Mouse (Mus musculus) embryonic facial prominence, embryonic 12.5 days (tissue): ENCODE data around the gene Galnt16. TPM values are rescaled to one million over a fixed set of nuclear protein-coding genes. Genes with fewer than 3 reads are reported as not detected.

ENCODE experiments used
- ATAC-seq: fragments of 200-750 bp; cut with Nextera tagmentation; 2 replicates; pipeline ENCODE4 v1.8.0; 2017; ENCODE audit not compliant: insufficient number of reproducible peaks, insufficient read depth, low FRiP score, low TSS enrichment
- H3K27ac ChIP-seq: fragments of 300-500 bp; sonication (generic); 2 replicates; pipeline ENCODE4 v1.5.1; 2016; ENCODE audit warnings: mild to moderate bottlenecking
- H3K27me3 ChIP-seq: fragments of 300-500 bp; sonication (generic); 2 replicates; pipeline ENCODE4 v1.6.1; 2016; ENCODE audit warnings: mild to moderate bottlenecking, moderate library complexity
- H3K36me3 ChIP-seq: fragments of 300-500 bp; sonication (generic); 2 replicates; pipeline ENCODE4 v1.6.1; 2016; ENCODE audit warnings: mild to moderate bottlenecking
- H3K4me1 ChIP-seq: fragments of 300-500 bp; sonication (generic); 2 replicates; pipeline ENCODE4 v1.6.1; 2016
- H3K4me2 ChIP-seq: fragments of 300-500 bp; sonication (generic); replicated peaks from 2 replicates; pipeline ENCODE4 v1.6.1; 2016; ENCODE audit warnings: mild to moderate bottlenecking, moderate library complexity
- H3K4me3 ChIP-seq: fragments of 300-500 bp; sonication (generic); 2 replicates; pipeline ENCODE4 v1.5.1; 2016; ENCODE audit warnings: mild to moderate bottlenecking
- H3K9ac ChIP-seq: fragments of 300-500 bp; sonication (generic); 2 replicates; pipeline ENCODE4 v1.6.1; 2016; ENCODE audit warnings: mild to moderate bottlenecking, moderate library complexity
- H3K9me3 ChIP-seq: fragments of 300-500 bp; sonication (generic); 2 replicates; pipeline ENCODE4 v1.6.1; 2016; ENCODE audit warnings: mild to moderate bottlenecking, moderate library complexity
- WGBS: fragments of 180-500 bp; shearing (Covaris S2); methylation state at CpG from one replicate; pipeline ENCODE4 v1.1.7; 2016; 5-methylcytosine and 5-hydroxymethylcytosine counted together
- polyA plus RNA-seq: library from polyadenylated mRNA; unstranded; fragments of >200 nt; fragmentation: Nextera tagmentation; extraction: Ambion mirVana; gene quantifications from 2 replicates; pipeline ENCODE4 v1.2.1, GENCODE M21; 2016

Galnt16 gene
- polyA plus RNA-seq, 1 experiment from 2014 or later: 14.7 TPM

DNA sequence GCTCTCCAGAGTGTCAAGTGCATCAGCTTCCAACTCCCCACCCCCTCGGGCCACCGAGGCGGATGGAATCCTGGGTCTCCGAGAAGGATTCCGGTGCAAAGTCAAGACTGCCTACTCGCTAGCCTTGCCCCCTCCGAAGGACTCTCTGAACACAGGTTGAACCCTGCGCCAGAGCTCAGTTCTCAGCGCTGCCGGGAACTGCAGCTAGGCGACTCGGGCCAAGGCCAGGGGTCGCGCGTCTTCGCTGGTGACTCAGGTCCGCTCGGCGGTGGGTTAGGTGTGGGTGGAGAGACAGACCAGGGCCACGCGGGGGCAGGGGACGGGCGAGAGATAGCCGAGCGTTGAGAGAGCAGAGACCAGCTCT lies 298 bp downstream of the Galnt16 start:
- whole genome bisulfite sequencing: under 1% methylated on average over 25 of the region's 25 CpGs
- Histone ChIP-seq H3K4me2 (peak overlapping the region; percentile 90), H3K9me3 (no peaks in the 10 kb centered on the region), H3K27ac (no peak overlapping the region), H3K4me3 (peak overlapping the region; percentile 72), H3K27me3 (peaks cover 39% of the 10 kb centered on the region), H3K4me1 (peaks cover 7% of the 10 kb centered on the region), H3K9ac (peak overlapping the region; percentile 61), H3K36me3 (no peaks in the 10 kb centered on the region)
- peak; percentile 43 for ATAC-seq

DNA sequence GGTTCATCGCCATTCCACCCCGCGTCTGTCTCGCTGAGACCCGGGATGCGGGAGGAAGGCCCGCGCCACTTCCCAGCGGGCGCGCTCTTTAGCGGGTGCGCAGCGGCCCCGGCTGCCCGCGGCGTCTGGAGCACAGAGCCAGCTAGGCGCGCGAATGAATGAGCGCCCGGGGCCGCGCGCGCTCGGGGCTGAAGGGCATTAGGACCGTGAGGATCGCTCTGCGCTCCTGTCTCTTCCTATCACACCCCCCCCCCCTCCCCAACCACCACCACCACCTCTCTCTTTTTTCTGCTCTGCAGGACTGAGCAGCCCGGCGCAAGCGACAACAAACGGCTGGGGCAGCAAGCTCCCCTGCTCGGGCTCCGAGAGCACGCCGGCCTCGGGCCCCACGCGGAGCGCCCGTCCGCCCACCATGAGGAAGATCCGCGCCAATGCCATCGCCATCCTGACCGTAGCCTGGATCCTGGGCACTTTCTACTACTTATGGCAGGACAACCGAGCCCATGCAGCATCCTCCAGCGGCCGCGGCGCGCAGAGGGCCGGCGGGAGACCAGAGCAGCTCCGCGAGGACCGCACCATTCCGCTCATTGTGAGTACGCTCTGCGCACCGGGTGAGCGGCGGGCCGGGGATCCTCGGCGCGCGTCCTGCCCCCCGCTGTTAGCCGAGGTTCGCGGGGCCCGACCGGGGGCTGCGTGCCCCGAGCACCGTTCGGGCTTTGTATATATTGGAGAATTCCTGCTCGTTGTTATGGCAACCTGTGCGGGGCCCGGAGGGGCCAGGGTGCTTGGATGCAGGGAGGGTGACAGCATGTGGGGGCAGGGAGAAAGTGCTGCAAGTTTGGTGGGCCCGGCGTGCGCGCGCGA lies 912 bp downstream of the Galnt16 start:
- peak; percentile 72 for ATAC-seq
- Histone ChIP-seq H3K4me2 (peak overlapping the region; percentile 90), H3K9me3 (no peaks in the 10 kb centered on the region), H3K9ac (peak overlapping the region; percentile 61), H3K27me3 (peaks cover 39% of the 10 kb centered on the region), H3K4me3 (peak overlapping the region; percentile 72), H3K27ac (0 out of 2 replicates have a peak overlapping the region, but pooled peaks have one; percentile 7), H3K4me1 (peaks cover 7% of the 10 kb centered on the region), H3K36me3 (no peaks in the 10 kb centered on the region)
- under 1% methylated on average over 90 of the region's 90 CpGs for WGBS

DNA sequence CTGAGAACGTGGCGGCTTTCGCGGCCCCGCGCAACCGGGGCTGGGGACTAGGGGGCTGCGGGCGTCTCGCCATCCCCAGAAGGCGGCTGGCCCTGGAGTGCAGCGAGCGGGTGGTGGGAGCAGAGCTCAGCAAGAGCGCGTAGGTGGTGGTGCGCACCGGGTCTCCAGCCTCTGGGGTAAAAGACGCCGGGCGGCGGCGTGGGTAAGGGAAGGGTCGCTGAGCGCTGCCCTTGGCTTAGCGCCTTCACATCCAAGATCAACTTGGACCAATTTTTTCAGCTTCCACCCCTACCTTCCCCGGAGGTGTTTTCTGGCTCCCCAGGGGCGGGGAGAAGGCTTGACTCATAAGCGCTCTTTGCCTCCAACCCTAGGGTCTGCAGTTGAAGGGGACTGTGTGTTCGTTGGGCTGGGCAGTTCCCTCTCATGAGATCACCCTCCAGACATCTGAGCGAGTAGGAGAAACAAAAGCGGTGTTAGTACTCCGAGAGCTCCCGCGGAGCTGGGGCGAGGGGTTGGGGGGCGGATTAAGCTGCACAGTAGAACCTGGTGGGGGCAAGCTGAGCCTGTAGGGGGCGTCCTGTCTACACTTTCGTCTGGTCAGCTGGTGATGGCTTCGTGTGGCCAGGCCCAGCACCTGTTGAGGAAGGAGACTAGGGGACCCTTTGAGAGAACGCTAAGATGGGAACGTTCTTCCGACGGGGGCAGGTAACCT lies 1.7 kb downstream of the Galnt16 start:
- H3K27ac ChIP-seq: 0 out of 2 replicates have a peak overlapping the region, but pooled peaks have one; percentile 7
- WGBS: 2% methylated on average over 43 of the region's 43 CpGs
- H3K4me2 ChIP-seq: peak overlapping the region; percentile 90
- peak overlapping the region; percentile 72 for H3K4me3 ChIP-seq
- H3K27me3 ChIP-seq: peaks cover 39% of the 10 kb centered on the region
- peaks cover 7% of the 10 kb centered on the region for H3K4me1 ChIP-seq
- ATAC-seq: peak; percentile 43; the same call in 1 of the 2 replicates
- no peaks in the 10 kb centered on the region for H3K9me3 ChIP-seq
- H3K9ac ChIP-seq: peak overlapping the region; percentile 61
- no peaks in the 10 kb centered on the region for H3K36me3 ChIP-seq

- Histone ChIP-seq H3K36me3 (no peaks in the 10 kb centered on the region), H3K4me1 (peaks cover 15% of the 10 kb centered on the region), H3K9ac (no peak overlapping the region)
Observed at GRCm38 (mm10) chr12:80522006-80522405, 3.9 kb downstream of the Galnt16 start.

DNA sequence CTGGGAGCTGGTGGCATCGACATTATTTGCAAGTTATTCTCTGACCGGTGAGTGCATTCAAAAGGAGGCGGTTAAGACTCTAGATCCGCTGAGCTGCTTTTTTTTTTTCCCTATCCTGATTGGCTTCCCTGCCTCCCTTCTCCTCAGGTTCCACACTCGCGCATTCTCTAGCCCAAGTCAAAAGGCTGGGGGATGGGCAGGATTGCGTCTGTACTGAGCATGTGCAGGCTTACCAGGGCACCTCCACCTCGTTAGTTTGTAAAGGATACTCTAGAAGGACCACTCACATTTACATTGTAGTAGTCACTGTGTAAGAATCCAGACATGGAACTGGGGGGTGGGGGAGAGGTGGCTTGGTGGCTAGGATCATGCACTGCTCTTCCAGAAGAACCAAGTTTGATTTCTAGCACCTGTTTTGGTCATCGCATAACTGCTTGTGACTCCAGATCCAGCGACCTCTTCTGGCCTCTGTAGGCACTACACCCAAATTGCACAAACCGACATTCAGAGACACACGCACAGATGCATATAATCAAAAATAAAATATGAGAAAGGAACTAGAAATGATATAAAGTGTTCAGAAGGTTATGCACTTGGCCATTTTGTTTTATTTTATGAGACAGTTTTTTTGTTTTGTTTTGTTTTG lies 6.3 kb downstream of the Galnt16 start:
- no peaks in the 10 kb centered on the region for H3K36me3 ChIP-seq
- WGBS: 23% methylated on average over 12 of the region's 12 CpGs
- H3K27ac ChIP-seq: no peak overlapping the region
- no peak overlapping the region for H3K4me3 ChIP-seq
- peaks cover 3% of the 10 kb centered on the region; the same call in 1 of the 2 replicates for H3K27me3 ChIP-seq
- no peak overlapping the region for H3K9ac ChIP-seq
- ATAC-seq: no peak
- no peak overlapping the region for H3K4me2 ChIP-seq
- H3K9me3 ChIP-seq: no peaks in the 10 kb centered on the region
- H3K4me1 ChIP-seq: peaks cover 15% of the 10 kb centered on the region

More at GRCm38 (mm10) chr12:80522006-80522405, 3.9 kb downstream of the Galnt16 start:
- no peak for ATAC-seq
- Histone ChIP-seq H3K4me3 (no peak overlapping the region), H3K4me2 (no peak overlapping the region), H3K9me3 (no peaks in the 10 kb centered on the region), H3K27ac (no peak overlapping the region), H3K27me3 (peaks cover 20% of the 10 kb centered on the region)
- 72% methylated on average over 3 of the region's 3 CpGs for WGBS

DNA sequence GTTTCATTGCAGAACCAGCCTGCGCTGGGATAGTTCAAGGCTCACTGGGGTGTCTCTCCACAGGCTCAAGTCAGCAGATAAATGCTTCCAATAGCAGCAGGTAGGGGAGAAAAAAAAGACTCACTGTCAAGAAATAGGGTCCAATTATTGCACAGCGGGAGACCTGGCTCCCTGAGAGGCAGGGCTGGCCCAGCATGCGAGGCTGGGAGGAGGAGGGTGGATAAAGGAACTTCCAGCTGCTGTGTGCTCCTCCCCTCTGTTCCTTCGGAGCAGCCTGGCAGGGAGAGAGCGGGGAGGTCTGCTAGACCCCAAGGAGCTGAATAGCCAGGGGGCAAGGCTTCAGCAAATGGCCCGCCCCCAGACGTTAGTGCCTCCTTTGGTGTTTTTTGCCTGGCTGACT lies 7.4 kb downstream of the Galnt16 start:
- Histone ChIP-seq H3K27ac (no peak overlapping the region), H3K4me1 (peaks cover 8% of the 10 kb centered on the region)

DNA sequence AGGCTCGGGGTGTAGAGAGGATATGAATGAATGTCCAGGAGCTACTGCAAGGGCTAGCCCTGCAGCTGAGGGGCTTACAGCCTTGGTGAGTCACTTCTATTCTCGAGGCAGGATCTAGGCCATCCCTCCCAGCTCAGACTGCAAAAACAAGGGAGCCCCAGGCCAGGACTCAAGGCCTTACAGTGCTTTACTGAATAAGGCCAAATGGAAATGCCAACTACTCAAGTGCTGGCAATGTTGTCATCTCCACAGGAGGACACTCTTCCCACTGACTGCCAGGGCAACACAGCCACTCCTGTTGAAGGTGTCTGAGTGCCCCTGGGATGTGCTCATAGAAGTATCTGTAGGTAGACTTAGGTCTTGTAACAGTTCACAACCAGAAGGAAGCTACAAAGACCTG lies 8.4 kb downstream of the Galnt16 start:
- H3K4me1 ChIP-seq: peaks cover 8% of the 10 kb centered on the region

More for the DNA sequence above, 7.4 kb downstream of the Galnt16 start:
- 10% methylated on average over 7 of the region's 7 CpGs for WGBS
- Histone ChIP-seq H3K36me3 (no peaks in the 10 kb centered on the region), H3K4me3 (no peak overlapping the region), H3K4me2 (no peak overlapping the region), H3K9ac (no peak overlapping the region), H3K9me3 (no peaks in the 10 kb centered on the region), H3K27me3 (0 out of 2 replicates have a peak, but pooled peaks cover 3% of the 10 kb centered on the region)
- no peak for ATAC-seq

DNA sequence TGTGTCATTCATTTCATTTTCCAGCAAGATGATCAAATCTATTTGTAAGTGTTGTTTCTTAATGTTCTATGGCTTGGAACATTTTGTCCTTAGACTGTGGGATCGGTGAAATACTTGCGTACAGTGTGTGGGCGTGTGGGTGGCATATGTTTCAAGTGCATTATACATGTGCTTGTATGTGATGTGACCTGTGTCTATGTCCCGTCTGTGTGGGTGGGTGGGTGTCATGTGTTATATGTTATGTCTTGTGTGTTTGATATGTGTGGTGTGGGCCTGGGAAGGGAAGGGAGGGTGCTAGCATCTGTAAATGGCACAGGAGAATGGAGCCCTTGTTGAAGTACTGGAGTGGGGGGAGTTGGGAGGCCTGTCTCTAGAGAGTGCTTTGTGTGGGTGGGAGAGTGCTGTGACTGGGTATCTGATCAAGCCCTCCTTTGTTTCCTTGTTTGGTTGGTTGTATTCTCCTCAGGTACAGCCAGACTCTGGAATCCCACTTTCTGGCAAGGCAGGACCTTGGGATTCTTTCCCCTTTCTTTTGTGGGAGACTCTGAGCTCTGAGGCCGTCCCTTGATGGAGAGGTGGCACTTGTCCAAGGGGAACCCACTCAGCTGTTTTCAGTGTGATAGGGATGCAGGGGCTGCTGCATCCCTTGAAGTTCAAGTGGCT lies 9.8 kb downstream of the Galnt16 start:
- no peak for ATAC-seq
- no peak overlapping the region for H3K4me2 ChIP-seq
- 79% methylated on average over 5 of the region's 5 CpGs for WGBS
- H3K36me3 ChIP-seq: no peaks in the 10 kb centered on the region
- peaks cover 8% of the 10 kb centered on the region for H3K4me1 ChIP-seq
- no peak overlapping the region for H3K9ac ChIP-seq
- H3K4me3 ChIP-seq: no peak overlapping the region
- H3K9me3 ChIP-seq: no peaks in the 10 kb centered on the region
- H3K27ac ChIP-seq: no peak overlapping the region
- no peaks in the 10 kb centered on the region for H3K27me3 ChIP-seq

More for the DNA sequence above, 8.4 kb downstream of the Galnt16 start:
- Histone ChIP-seq H3K36me3 (no peaks in the 10 kb centered on the region), H3K9me3 (no peaks in the 10 kb centered on the region), H3K4me3 (no peak overlapping the region), H3K27me3 (no peaks in the 10 kb centered on the region), H3K4me2 (no peak overlapping the region), H3K9ac (no peak overlapping the region), H3K27ac (no peak overlapping the region)
- no peak for ATAC-seq
- 74% methylated on average over 2 of the region's 2 CpGs for WGBS

- Histone ChIP-seq H3K4me2 (no peak overlapping the region), H3K9ac (no peak overlapping the region), H3K36me3 (no peaks in the 10 kb centered on the region), H3K4me1 (peaks cover 8% of the 10 kb centered on the region), H3K4me3 (no peak overlapping the region), H3K27me3 (no peaks in the 10 kb centered on the region), H3K9me3 (no peaks in the 10 kb centered on the region), H3K27ac (no peak overlapping the region)
- 83% methylated on average over 2 of the region's 2 CpGs for WGBS
- no peak for ATAC-seq
Observed at GRCm38 (mm10) chr12:80530052-80530451, 12.0 kb downstream of the Galnt16 start.

DNA sequence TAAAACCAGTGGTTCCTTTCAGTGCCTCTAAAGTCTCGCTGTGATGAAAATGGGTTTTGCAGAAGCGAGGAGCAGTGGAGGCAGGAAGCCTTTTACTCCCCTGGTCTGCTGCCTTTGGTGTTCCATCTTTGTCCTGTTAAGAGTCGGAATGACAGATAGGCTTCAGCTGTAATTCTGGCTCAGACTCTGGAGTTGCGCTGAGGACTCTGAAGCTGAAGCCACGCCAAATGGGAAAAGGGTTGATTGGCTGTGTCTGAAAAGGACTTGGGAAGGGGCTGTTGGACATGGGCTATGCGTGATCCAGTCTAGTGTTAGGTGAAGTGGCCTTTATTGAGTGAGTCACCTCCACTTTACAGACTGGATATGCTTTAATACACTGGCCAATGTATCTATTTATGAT lies 12.6 kb downstream of the Galnt16 start:
- Histone ChIP-seq H3K9me3 (no peaks in the 10 kb centered on the region), H3K27me3 (no peaks in the 10 kb centered on the region), H3K36me3 (no peaks in the 10 kb centered on the region), H3K4me3 (no peak overlapping the region), H3K27ac (no peak overlapping the region), H3K4me1 (peaks cover 3% of the 10 kb centered on the region), H3K4me2 (no peak overlapping the region), H3K9ac (no peak overlapping the region)
- WGBS: 73% methylated on average over 6 of the region's 6 CpGs
- ATAC-seq: no peak

- no peak overlapping the region for H3K4me2 ChIP-seq
- no peak overlapping the region for H3K9ac ChIP-seq
- ATAC-seq: no peak
- no peaks in the 10 kb centered on the region for H3K36me3 ChIP-seq
- no peak overlapping the region for H3K27ac ChIP-seq
- H3K4me3 ChIP-seq: no peak overlapping the region
- H3K9me3 ChIP-seq: no peaks in the 10 kb centered on the region
- H3K4me1 ChIP-seq: no peaks in the 10 kb centered on the region
- 80% methylated on average over 10 of the region's 10 CpGs for WGBS
- H3K27me3 ChIP-seq: no peaks in the 10 kb centered on the region
Observed at GRCm38 (mm10) chr12:80531585-80531984, 13.5 kb downstream of the Galnt16 start.
